Mouse (Mus musculus): ENCODE data around the gene Plac1. TPM values are rescaled to one million over a fixed set of nuclear protein-coding genes. Genes with fewer than 3 reads are reported as not detected.

Gene Plac1
- polyA plus RNA-seq, 1 experiment: 0.18 TPM

- no peak for DNase-seq (ENCODE audit: low read depth)
Observed at GRCm38 (mm10) chrX:53107127-53107526, 132.8 kb downstream of the Plac1 start.

- no peak for DNase-seq (ENCODE audit: low read depth)
Observed at GRCm38 (mm10) chrX:53101165-53101564, 138.7 kb downstream of the Plac1 start.

DNA sequence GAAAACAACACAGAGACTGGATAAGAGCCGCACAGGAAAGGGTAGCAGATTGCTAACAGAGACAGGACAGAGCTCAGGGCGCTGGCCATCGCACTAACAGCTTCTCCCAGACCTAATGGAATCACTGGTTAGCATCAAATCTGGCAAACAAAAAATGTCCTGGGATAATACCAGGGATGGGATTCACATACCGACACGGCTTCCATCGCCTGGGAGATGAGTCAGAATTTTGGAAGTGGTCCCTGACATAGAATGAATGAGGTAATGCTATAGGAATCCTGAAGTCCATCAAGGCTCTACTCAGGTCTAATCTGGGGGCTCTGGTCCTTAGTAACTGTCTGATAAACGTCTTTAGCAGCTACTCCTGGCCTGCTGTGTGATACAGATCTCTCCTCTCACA, 140.0 kb downstream of the Plac1 start:
- no peak for DNase-seq (ENCODE audit: low read depth)

DNA sequence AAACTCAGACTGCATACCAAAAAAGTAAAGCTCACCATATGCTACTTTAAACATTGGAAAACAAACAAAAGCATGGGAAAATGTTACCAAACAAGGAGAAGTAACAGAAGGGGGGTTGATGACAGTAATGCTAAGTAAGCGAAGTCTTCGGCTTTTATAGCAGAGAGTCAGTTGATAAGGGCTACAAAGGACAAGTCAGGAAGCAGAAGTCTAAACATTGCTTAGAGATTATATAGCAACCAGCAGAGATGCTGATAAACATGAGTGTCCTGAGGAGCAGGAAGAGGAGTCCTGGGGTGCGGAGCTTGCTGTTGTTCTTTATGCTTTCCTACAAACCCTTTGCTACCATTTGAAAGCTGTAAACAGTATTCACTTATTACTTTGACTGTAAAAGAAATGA, 140.6 kb downstream of the Plac1 start:
- DNase-seq (ENCODE audit: low read depth): no peak

- DNase-seq (ENCODE audit: low read depth): no peak
Observed at GRCm38 (mm10) chrX:53098293-53098692, 141.6 kb downstream of the Plac1 start.

- DNase-seq (ENCODE audit: low read depth): no peak
Observed at GRCm38 (mm10) chrX:53097786-53098185, 142.1 kb downstream of the Plac1 start.

DNA sequence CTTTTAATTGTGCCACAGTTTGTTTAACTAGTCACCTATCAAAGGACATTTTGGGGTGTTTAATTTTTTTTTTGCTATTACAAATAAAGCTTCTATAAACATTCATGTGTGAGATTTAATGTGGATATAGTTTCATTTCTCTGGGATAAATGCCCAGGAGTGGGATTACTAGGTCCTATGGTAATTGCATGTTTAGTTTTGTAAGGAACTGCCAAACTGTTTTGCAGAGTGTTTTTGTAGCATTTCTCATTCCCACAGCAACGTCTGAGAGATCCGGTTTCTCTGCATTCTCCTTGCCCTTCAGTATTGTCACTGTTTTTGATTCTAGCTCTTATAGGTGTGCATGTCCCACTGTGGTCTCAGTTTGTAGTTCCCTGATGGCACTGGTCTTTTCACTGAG, 146.5 kb downstream of the Plac1 start:
- no peak for DNase-seq (ENCODE audit: low read depth)

- no peak for DNase-seq (ENCODE audit: low read depth)
Observed at GRCm38 (mm10) chrX:53088663-53089292, 151.1 kb downstream of the Plac1 start.

DNA sequence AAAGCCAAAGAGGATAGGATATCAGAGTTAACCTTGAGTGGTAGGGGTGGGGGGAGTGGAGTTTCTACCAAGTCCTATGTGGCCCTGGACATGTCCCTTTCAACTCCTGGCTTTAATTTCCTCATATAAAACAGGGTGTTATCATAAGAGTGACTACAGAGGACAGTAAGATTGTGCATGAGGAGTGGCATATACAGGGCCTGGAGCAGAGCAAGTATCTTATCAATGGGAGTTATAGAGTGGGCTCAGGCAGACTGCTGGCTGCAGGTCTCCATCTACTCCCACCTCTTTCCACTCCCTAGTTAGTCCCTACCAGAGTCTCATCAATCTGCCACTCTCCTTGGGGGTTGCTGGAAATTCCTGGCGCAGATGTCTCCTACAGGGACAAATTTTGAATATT, 152.7 kb downstream of the Plac1 start:
- no peak for DNase-seq (ENCODE audit: low read depth)

DNA sequence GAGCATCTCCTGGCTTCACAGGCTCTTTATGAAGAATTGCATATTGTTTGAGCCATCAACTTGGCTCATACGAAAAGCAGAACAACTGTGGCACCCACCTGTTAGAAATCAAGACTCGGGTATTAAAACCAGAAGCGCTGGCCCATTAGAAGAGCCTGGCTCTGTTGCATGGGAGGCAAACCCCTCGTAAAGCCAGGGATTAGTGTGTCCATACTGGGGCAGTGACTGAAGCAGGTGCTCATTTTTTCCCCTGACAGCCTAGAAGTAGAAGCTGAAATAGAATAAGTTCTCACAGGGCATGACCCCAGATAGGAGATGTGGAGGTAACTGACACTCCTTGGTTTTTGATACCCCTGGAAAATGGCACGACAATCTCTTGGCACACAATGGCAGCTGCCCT, 154.4 kb downstream of the Plac1 start:
- DNase-seq (ENCODE audit: low read depth): no peak

DNA sequence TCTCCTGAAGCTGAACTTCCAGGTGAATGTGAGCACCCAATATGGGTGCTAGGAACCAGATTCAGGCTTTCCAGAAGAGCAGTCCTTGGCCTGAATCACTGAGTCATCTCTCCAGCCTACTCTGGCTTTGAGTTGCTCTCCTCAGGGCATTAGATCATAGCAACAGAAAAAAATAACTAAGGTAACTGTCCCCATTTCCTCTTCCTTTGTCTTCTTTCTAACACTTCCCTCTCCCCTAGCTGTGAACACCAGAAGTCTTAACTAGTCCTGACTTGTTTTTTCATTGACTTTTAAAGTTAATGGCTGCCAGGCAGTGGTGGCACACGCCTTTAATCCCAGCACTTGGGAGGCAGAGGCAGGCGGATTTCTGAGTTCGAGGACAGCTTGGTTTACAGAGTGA, 175.5 kb downstream of the Plac1 start:
- no peak for DNase-seq (ENCODE audit: low read depth)

DNA sequence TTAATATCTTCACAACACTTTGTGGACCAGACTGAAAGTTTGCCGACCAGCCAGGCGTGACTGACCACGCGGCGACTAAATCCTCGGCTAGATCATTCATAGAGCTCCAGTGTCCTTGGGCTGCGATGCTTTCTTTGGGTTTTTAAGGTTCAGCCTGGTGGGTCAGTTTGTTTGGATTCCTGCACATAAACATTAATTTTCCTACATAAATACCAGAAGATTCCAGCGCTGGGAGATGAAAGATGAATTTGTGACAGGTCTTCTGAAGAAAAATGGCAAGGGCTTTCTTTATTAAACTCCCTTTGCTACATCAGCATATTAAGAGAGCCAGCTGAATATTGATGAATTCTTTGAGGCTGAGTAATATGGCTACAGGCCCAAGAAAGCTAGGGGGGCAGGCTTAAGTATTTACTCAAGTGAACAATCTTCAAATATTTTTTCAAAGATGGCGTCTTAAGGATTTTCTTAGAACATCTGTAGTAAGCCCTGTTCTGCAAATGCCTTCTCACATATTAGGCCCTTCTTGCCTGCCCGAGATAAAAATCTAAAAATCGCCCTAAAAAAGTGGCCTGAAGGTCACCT, 180.4 kb downstream of the Plac1 start:
- DNase-seq (ENCODE audit: low read depth): no peak

GRCm38 (mm10) chrX:53058459-53059280, 181.2 kb downstream of the Plac1 start:
- DNase-seq (ENCODE audit: low read depth): no peak

DNA sequence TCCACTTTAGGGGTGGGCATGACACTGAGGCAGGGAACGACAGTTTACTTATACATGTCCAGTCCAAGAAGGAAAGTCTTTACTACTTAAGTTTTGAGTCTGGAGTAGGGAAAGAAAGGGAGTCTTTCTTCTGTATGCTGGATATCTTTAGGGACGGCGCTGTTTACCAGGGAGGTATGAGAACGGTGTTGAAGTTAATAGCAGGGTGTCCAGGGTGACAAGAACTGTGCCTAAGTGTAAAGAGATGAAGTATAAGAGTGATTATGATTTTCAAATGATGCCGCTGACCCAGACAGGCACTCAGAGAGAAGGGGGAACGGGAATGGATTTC, 182.2 kb downstream of the Plac1 start:
- DNase-seq (ENCODE audit: low read depth): no peak

DNA sequence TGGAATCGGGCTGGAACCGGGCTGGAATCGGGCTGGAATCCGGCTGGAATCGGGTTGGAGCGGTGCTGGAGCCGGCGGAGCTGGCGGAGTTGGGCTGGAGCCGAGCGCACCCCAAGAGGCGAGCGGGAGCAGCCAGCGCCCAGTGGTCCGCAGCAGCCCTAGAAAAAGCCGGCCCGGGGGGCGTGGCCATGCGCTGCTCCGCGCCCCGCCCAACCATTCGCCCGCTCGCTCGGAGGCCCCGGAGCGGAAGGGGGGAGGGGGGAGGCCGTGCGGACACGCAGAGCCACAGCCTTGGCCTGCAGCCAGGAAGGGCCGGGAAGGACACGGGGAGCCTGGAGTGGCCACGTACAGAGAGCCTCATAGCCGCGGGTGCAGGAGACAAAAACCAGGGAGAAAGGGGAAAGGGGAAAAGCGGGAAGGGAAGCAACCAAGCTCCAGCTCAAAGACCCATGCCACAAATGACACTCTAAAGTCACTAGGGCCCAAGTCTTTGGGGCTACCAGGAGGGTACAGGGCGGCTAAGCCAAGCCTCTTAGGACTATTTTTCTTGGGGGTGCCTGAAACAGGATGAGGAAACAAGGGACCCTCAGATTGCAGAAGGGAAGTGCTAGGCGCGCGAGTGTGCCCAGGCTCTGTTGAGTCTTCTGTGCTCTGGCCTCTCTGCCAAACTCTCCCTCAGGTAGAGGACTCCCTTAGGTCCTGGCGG, 182.7 kb downstream of the Plac1 start:
- DNase-seq (ENCODE audit: low read depth): no peak

DNA sequence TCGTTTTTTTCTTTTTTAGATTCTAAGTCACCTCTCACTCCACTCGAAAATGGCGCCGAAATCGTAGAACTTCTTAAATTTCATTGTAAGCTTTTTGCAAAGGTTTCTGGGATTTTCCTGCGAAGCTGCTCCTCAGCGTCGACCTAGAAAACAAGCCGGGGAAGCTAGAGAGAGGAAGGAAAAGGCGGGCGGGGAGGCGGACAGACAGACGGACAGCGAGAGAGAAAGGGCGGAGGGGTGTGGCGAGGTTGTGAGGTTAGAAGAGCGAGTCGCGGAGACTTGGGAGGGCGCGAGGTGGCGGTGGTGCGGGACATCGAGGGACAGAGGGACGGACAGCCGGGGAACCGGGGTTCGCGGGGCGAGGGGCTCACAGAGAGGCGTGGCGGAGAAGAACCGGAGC, 183.3 kb downstream of the Plac1 start:
- DNase-seq (ENCODE audit: low read depth): no peak

- DNase-seq (ENCODE audit: low read depth): no peak
Observed at GRCm38 (mm10) chrX:53055771-53056170, 184.1 kb downstream of the Plac1 start.

GRCm38 (mm10) chrX:53053885-53054284, 186.0 kb downstream of the Plac1 start:
- no peak for DNase-seq (ENCODE audit: low read depth)

GRCm38 (mm10) chrX:53052652-53053500, 187.0 kb downstream of the Plac1 start:
- no peak for DNase-seq (ENCODE audit: low read depth)

DNA sequence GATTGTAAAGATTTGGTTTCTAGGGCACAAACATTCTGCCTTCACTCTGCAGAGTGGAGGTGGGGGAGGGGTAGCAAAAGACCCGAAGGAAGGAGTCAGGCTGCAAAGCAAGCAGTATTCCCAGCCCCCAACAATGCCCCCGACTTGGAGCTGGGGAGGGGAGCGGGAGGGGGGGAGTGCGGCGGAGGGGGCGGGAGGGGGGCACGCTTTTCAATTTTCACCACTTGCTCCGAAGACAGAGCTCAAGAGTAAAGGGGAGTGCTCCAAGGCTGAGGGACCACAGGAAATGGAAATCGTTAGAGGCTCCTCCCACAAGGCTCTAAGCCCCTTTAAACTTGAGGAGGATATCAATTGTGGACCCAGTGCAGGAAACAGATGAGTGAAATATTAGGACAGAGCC, 189.6 kb downstream of the Plac1 start:
- DNase-seq (ENCODE audit: low read depth): no peak

- DNase-seq (ENCODE audit: low read depth): no peak
Observed at GRCm38 (mm10) chrX:53049196-53049595, 190.7 kb downstream of the Plac1 start.

DNA sequence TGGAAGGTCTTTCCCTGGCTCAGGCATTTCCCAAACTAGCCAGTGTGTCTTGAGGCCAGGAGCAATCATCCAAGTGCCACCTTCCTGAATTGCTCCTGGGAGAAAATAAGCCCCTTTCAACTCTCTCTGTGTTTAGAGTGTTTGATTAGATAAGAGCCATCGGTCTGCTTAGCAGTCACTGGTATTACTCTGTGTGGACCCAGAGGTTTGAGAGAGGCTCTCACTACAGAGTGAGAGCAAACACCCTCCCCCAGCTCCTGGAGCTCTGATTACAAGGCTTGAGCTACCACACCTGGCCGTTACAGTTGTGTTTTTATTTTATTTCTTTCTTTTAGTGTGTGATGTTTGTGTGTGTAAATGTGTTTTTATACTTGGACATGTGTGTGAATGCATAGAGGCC, 193.0 kb downstream of the Plac1 start:
- no peak for DNase-seq (ENCODE audit: low read depth)

Data from gonadal fat pad, adult 2 months (tissue).